8 mouse cellular contexts compared by ENCODE assay signal in genomic region chr8:84704867-84705831, GRCm38 (mm10). TPM values are rescaled to one million over a fixed set of nuclear protein-coding genes. Genes with fewer than 3 reads are reported as not detected.
DNase-seq lines count a peak whose midpoint lies in the region; ATAC-seq and TF ChIP-seq lines count a peak whose summit lies in the region.

No protein-coding gene starts in this region.

- WGBS in kidney, embryonic 16.5 days, result 3% methylated on average over 59 of the region's 61 CpGs
- WGBS in heart, adult 2 months, result 11% methylated on average over 60 of the region's 61 CpGs
- 5% methylated on average over 61 of the region's 61 CpGs for WGBS in limb, embryonic 13.5 days
- whole genome bisulfite sequencing in midbrain, postnatal 0 days, result 4% methylated on average over 61 of the region's 61 CpGs

- 0 out of 2 replicates have a peak, but pooled peaks have one; percentile 21 for TF ChIP-seq EP300 in heart, adult 2 months (IDR thresholded peaks at IDR 0.05; ENCODE audit: insufficient read depth, low read depth, low read length)

- no peaks in the 10 kb centered on the region for H3K79me2 ChIP-seq in heart, adult 2 months (replicated peaks; ENCODE audit: control insufficient read depth, insufficient read depth, low read length)

- TF ChIP-seq CTCF in heart, adult 2 months (IDR thresholded peaks at IDR 0.05), result no peak
- no peak for TF ChIP-seq CTCF in midbrain, postnatal 0 days (IDR thresholded peaks at IDR 0.05)

- intact Hi-C loops in heart, adult 2 months (cut with DNase I), result no loop called here

- peak overlapping the region; percentile 52 for H3K4me2 ChIP-seq in kidney, embryonic 16.5 days (replicated peaks; ENCODE audit: low read depth, low read length)
- H3K4me2 ChIP-seq in limb, embryonic 13.5 days (replicated peaks), result peak overlapping the region; percentile 57
- peak overlapping the region; percentile 39 for H3K4me2 ChIP-seq in midbrain, postnatal 0 days (ENCODE audit: low read depth, low read length, poor library complexity, severe bottlenecking)

- no peak for DNase-seq in kidney, adult 18-20 months
- DNase-seq in ZHBTc4 (ENCODE audit: low read depth, low spot score), result peak; percentile 59
- peak; percentile 63 to 68 for DNase-seq in heart, adult 2 months
- no peak for DNase-seq in midbrain, postnatal 0 days (ENCODE audit: low spot score)
- DNase-seq in yolk sac, embryonic 10.5 days (ENCODE audit: low spot score), result no peak
- DNase-seq in urinary bladder, postnatal 36 days (ENCODE audit: low spot score in 2 of 2), result no peak

- peak overlapping the region; percentile 31 for H3K4me3 ChIP-seq in kidney, embryonic 16.5 days (ENCODE audit: low read length)
- H3K4me3 ChIP-seq in heart, adult 2 months, result peak overlapping the region; percentile 45
- H3K4me3 ChIP-seq in limb, embryonic 13.5 days, result peak overlapping the region; percentile 28
- peak overlapping the region; percentile 17; the same call in 1 of the 2 replicates for H3K4me3 ChIP-seq in midbrain, postnatal 0 days (ENCODE audit: low read depth, low read length)

- H3K4me1 ChIP-seq in kidney, embryonic 16.5 days (ENCODE audit: insufficient read depth, low read length), result peaks cover 55% of the 10 kb centered on the region
- H3K4me1 ChIP-seq in heart, adult 2 months (ENCODE audit: control insufficient read depth, insufficient read depth, low read length), result peaks cover 16% of the 10 kb centered on the region
- peaks cover 77% of the 10 kb centered on the region for H3K4me1 ChIP-seq in limb, embryonic 13.5 days
- no peaks in the 10 kb centered on the region for H3K4me1 ChIP-seq in midbrain, postnatal 0 days (ENCODE audit: insufficient read depth, low read length)

- no peaks in the 10 kb centered on the region for H3K36me3 ChIP-seq in kidney, embryonic 16.5 days (ENCODE audit: insufficient read depth, low read length)
- H3K36me3 ChIP-seq in heart, adult 2 months (ENCODE audit: control insufficient read depth, insufficient read depth, low read length), result no peaks in the 10 kb centered on the region
- H3K36me3 ChIP-seq in limb, embryonic 13.5 days, result peaks cover 21% of the 10 kb centered on the region
- H3K36me3 ChIP-seq in midbrain, postnatal 0 days (ENCODE audit: insufficient read depth, low read length), result no peaks in the 10 kb centered on the region

- ATAC-seq in kidney, embryonic 16.5 days (ENCODE audit: low FRiP score, low TSS enrichment), result no peak
- ATAC-seq in limb, embryonic 13.5 days (ENCODE audit: low FRiP score, low read depth), result no peak
- ATAC-seq in midbrain, postnatal 0 days (ENCODE audit: low FRiP score), result no peak

- H3K27ac ChIP-seq in kidney, embryonic 16.5 days (ENCODE audit: low read length), result no peak overlapping the region
- peak overlapping the region; percentile 90 for H3K27ac ChIP-seq in heart, adult 2 months
- H3K27ac ChIP-seq in limb, embryonic 13.5 days, result no peak overlapping the region
- peak overlapping the region; percentile 39 for H3K27ac ChIP-seq in midbrain, postnatal 0 days (ENCODE audit: low read depth, low read length)

- no peaks in the 10 kb centered on the region for H3K9me3 ChIP-seq in kidney, embryonic 16.5 days (ENCODE audit: low read length)
- no peaks in the 10 kb centered on the region for H3K9me3 ChIP-seq in limb, embryonic 13.5 days
- no peaks in the 10 kb centered on the region for H3K9me3 ChIP-seq in midbrain, postnatal 0 days (ENCODE audit: low read length)

- peak overlapping the region; percentile 53 for H3K9ac ChIP-seq in kidney, embryonic 16.5 days (replicated peaks; ENCODE audit: low read length)
- peak overlapping the region; percentile 70 for H3K9ac ChIP-seq in heart, adult 2 months (ENCODE audit: low read depth, low read length)
- H3K9ac ChIP-seq in limb, embryonic 13.5 days, result peak overlapping the region; percentile 53
- H3K9ac ChIP-seq in midbrain, postnatal 0 days (replicated peaks; ENCODE audit: low read length, poor library complexity, severe bottlenecking), result no peak overlapping the region

- TF ChIP-seq POLR2A in heart, adult 2 months (IDR thresholded peaks at IDR 0.05; ENCODE audit: insufficient read depth, low read depth, low read length), result no peak; the same call in 1 of the 2 replicates

- H3K27me3 ChIP-seq in kidney, embryonic 16.5 days (ENCODE audit: insufficient read depth, low read length), result peaks cover 78% of the 10 kb centered on the region
- no peaks in the 10 kb centered on the region for H3K27me3 ChIP-seq in heart, adult 2 months (ENCODE audit: control insufficient read depth, insufficient read depth, low read length)
- H3K27me3 ChIP-seq in limb, embryonic 13.5 days, result peaks cover 72% of the 10 kb centered on the region
- peaks cover 53% of the 10 kb centered on the region for H3K27me3 ChIP-seq in midbrain, postnatal 0 days (ENCODE audit: insufficient read depth, low read length)

RNA-seq across cellular contexts. Expression of gene Lyl1, which starts 3.9 kb away (rescaled TPM):
- polyA plus RNA-seq in kidney, embryonic 16.5 days (2015; fragmentation: Nextera tagmentation; extraction: Ambion mirVana), result 7.9 and 8.1 TPM in 2 replicates
- 1 to 10 TPM; 3.0 to 3.7 TPM for total RNA-seq in heart, adult 2 months (2021)
- 4.0 and 7.7 TPM in 2 replicates for polyA plus RNA-seq in heart, adult 2 months (2012; rRNA removed)
- 4.1 and 4.9 TPM in 2 replicates for polyA plus RNA-seq in limb, embryonic 13.5 days (2015; fragmentation: Nextera tagmentation; extraction: Ambion mirVana)
- total RNA-seq in midbrain, postnatal 0 days (2014; rRNA removed), result 4.6 and 4.8 TPM in 2 replicates
- polyA plus RNA-seq in midbrain, postnatal 0 days (2015; fragmentation: Nextera tagmentation; extraction: Ambion mirVana), result 2.0 and 2.8 TPM in 2 replicates

RNA-seq across cellular contexts. Expression of gene Nacc1, which starts 17.5 kb away (rescaled TPM):
- polyA plus RNA-seq in kidney, embryonic 16.5 days (2015; fragmentation: Nextera tagmentation; extraction: Ambion mirVana), result 22.5 and 26.7 TPM in 2 replicates
- total RNA-seq in heart, adult 2 months (2021), result 10 to 100 TPM; 30.5 to 31.0 TPM
- 45.3 and 50.5 TPM in 2 replicates for polyA plus RNA-seq in heart, adult 2 months (2012; rRNA removed)
- polyA plus RNA-seq in limb, embryonic 13.5 days (2015; fragmentation: Nextera tagmentation; extraction: Ambion mirVana), result 15.0 and 15.2 TPM in 2 replicates
- 87.2 and 102 TPM in 2 replicates for total RNA-seq in midbrain, postnatal 0 days (2014; rRNA removed)
- 13.7 and 13.8 TPM in 2 replicates for polyA plus RNA-seq in midbrain, postnatal 0 days (2015; fragmentation: Nextera tagmentation; extraction: Ambion mirVana)

RNA-seq across cellular contexts. Expression of gene G430095P16Rik, which starts 17.7 kb away (rescaled TPM):
- 2.3 and 2.8 TPM in 2 replicates for polyA plus RNA-seq in kidney, embryonic 16.5 days (2015; fragmentation: Nextera tagmentation; extraction: Ambion mirVana)
- total RNA-seq in heart, adult 2 months (2021), result under 1 TPM in 1 of 2 experiments, not detected in 1; 0.55 TPM
- 0.70 TPM in 1 of 2 replicates, not detected in the other for polyA plus RNA-seq in heart, adult 2 months (2012; rRNA removed)
- polyA plus RNA-seq in limb, embryonic 13.5 days (2015; fragmentation: Nextera tagmentation; extraction: Ambion mirVana), result 7.1 and 9.8 TPM in 2 replicates
- not detected in 2 replicates for total RNA-seq in midbrain, postnatal 0 days (2014; rRNA removed)
- 0.39 and 0.71 TPM in 2 replicates for polyA plus RNA-seq in midbrain, postnatal 0 days (2015; fragmentation: Nextera tagmentation; extraction: Ambion mirVana)

RNA-seq across cellular contexts. Expression of gene Trmt1, which starts 19.0 kb away (rescaled TPM):
- polyA plus RNA-seq in kidney, embryonic 16.5 days (2015; fragmentation: Nextera tagmentation; extraction: Ambion mirVana), result 81.5 and 82.9 TPM in 2 replicates
- total RNA-seq in heart, adult 2 months (2021), result 10 to 100 TPM; 32.0 to 37.4 TPM
- 39.9 and 50.8 TPM in 2 replicates for polyA plus RNA-seq in heart, adult 2 months (2012; rRNA removed)
- 70.8 and 72.7 TPM in 2 replicates for polyA plus RNA-seq in limb, embryonic 13.5 days (2015; fragmentation: Nextera tagmentation; extraction: Ambion mirVana)
- 88.5 and 99.5 TPM in 2 replicates for total RNA-seq in midbrain, postnatal 0 days (2014; rRNA removed)
- polyA plus RNA-seq in midbrain, postnatal 0 days (2015; fragmentation: Nextera tagmentation; extraction: Ambion mirVana), result 74.2 and 75.0 TPM in 2 replicates

RNA-seq across cellular contexts. Expression of gene Ier2, which starts 42.5 kb away (rescaled TPM):
- polyA plus RNA-seq in kidney, embryonic 16.5 days (2015; fragmentation: Nextera tagmentation; extraction: Ambion mirVana), result 73.5 and 78.0 TPM in 2 replicates
- total RNA-seq in heart, adult 2 months (2021), result 10 to 100 TPM; 11.8 to 13.0 TPM
- 6.8 and 8.1 TPM in 2 replicates for polyA plus RNA-seq in heart, adult 2 months (2012; rRNA removed)
- 71.9 and 73.0 TPM in 2 replicates for polyA plus RNA-seq in limb, embryonic 13.5 days (2015; fragmentation: Nextera tagmentation; extraction: Ambion mirVana)
- 3.9 and 4.3 TPM in 2 replicates for total RNA-seq in midbrain, postnatal 0 days (2014; rRNA removed)
- 12.8 and 14.7 TPM in 2 replicates for polyA plus RNA-seq in midbrain, postnatal 0 days (2015; fragmentation: Nextera tagmentation; extraction: Ambion mirVana)

Comparison
In these comparisons a context has a peak if more than half of its experiments do, and no peak if none do; other contexts are left out.
1. H3K27ac ChIP-seq: peak in heart, adult 2 months (single experiment) and midbrain, postnatal 0 days (single experiment); none in kidney, embryonic 16.5 days (single experiment) and limb, embryonic 13.5 days (single experiment).
2. DNase-seq: peak in ZHBTc4 (single experiment) and heart, adult 2 months (2 of 2); none in kidney, adult 18-20 months (single experiment), midbrain, postnatal 0 days (single experiment), yolk sac, embryonic 10.5 days (single experiment) and urinary bladder, postnatal 36 days (0 of 2).
3. Peak in every context shown above with its lines, with median percentiles within 50 percentile points of each other: H3K4me2 ChIP-seq and H3K4me3 ChIP-seq.